Mouse (Mus musculus) spleen, adult 2 months (tissue): ENCODE results near the gene Gm8298.
"Not testable (repeated sequence)": the region's sequence is repeated elsewhere in the genome, so short reads cannot be mapped to it uniquely, and the experiment has no call there.

ENCODE experiments used
- CTCF ChIP-seq: fragments of 200-500 bp; IDR thresholded peaks from 2 replicates; pipeline ENCODE4 v1.5.1; 2011; ENCODE audit warnings: mild to moderate bottlenecking, inconsistent platforms; ENCODE audit not compliant: insufficient read depth, insufficient read length, insufficient replicate concordance; ENCODE audit errors: extremely low read depth
- POLR2A ChIP-seq: fragments of 200-500 bp; IDR thresholded peaks from 2 replicates; pipeline ENCODE4 v1.6.1; 2011; ENCODE audit warnings: low read depth, low read length, inconsistent platforms

GRCm38 (mm10) chr3:59877601-59878000 is 16.8 kb downstream of the Gm8298 start:
- not testable (repeated sequence) for TF ChIP-seq CTCF, POLR2A
